In the genomic region with DNA sequence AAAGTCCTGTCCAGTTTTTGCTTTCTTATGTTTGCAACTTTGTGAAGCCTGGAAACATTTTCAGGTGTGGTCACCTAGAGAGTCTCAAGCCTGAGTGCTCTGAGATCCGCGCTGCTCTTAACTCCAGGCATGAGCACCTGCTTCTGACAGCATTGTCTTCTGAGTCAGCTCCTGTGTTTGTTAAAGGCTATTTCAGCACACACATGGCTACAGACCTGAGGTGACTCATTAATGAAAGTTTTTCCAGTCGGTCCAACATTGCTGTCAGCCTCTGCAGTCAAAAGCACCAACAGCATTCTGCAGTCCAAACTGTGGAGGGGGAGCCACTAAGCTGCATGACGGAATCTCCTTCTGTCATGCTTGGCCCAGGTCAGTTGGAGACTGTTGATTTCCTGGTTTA, we compare ENCODE assay signal across 10 mouse cellular contexts.
"Had no signal": no experiment of that assay in that cellular context is flagged by ENCODE, and none has a peak within 500 bp of the region (broad histone marks: within the 10 kb centered on the region; RNA-seq: fewer than 3 reads in every experiment).

No protein-coding gene starts in this region.

- H3K9me3 ChIP-seq: limb, embryonic 12.5 days; liver, embryonic 13.5 days; lung, embryonic 15.5 days; midbrain, embryonic 13.5 days; neural tube, embryonic 12.5 days had no signal

- H3K4me3 ChIP-seq: limb, embryonic 12.5 days; liver, embryonic 13.5 days; lung, embryonic 15.5 days; midbrain, embryonic 13.5 days; neural tube, embryonic 12.5 days had no signal

- H3K4me2 ChIP-seq: limb, embryonic 12.5 days; liver, embryonic 13.5 days; lung, embryonic 15.5 days; midbrain, embryonic 13.5 days; neural tube, embryonic 12.5 days had no signal

- ATAC-seq: liver, postnatal 0 days; midbrain, embryonic 13.5 days had no signal

- H3K27me3 ChIP-seq: lung, embryonic 15.5 days; neural tube, embryonic 12.5 days had no signal

- H3K27ac ChIP-seq: limb, embryonic 12.5 days; liver, embryonic 13.5 days; lung, embryonic 15.5 days; midbrain, embryonic 13.5 days; neural tube, embryonic 12.5 days had no signal

- DNase-seq: liver; liver, postnatal 0 days; spleen, adult 18-20 months; thymus, adult 18-20 months; thymus, postnatal 14 days had no signal

- H3K9ac ChIP-seq: limb, embryonic 12.5 days; liver, embryonic 13.5 days; liver, postnatal 0 days; lung, embryonic 15.5 days; midbrain, embryonic 13.5 days; neural tube, embryonic 12.5 days had no signal

- H3K36me3 ChIP-seq: limb, embryonic 12.5 days; liver, embryonic 13.5 days; lung, embryonic 15.5 days; midbrain, embryonic 13.5 days; neural tube, embryonic 12.5 days had no signal
